Mouse (Mus musculus) cerebellum, adult 11 months (tissue): ENCODE data around the gene Prkar2b.
"Not testable (repeated sequence)": the region's sequence is repeated elsewhere in the genome, so short reads cannot be mapped to it uniquely, and the experiment has no call there.

Experiments
- DNase-seq: peaks from one replicate; pipeline ENCODE4 v3.0.0; 2022

The Prkar2b gene

DNA sequence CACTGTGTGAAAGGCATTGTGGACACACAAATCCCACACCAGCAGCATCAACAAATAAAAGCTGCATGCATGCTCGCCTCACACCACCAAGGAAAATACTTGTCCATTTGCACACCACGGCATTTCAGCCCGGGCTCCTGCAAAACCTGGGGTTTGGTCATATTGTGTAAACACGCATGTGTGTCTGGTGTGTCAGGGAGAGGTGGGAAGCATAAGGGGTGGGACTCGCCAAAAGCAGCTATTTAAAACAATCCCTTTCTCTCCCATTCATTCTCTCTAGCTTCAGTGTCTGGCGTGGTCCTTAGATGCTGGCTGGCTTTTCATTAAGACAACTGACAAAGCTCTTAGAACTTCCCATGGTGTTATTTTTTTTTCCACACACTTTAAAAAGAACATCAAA lies 1.4 kb downstream of the Prkar2b start:
- peak; percentile 6 for DNase-seq

DNA sequence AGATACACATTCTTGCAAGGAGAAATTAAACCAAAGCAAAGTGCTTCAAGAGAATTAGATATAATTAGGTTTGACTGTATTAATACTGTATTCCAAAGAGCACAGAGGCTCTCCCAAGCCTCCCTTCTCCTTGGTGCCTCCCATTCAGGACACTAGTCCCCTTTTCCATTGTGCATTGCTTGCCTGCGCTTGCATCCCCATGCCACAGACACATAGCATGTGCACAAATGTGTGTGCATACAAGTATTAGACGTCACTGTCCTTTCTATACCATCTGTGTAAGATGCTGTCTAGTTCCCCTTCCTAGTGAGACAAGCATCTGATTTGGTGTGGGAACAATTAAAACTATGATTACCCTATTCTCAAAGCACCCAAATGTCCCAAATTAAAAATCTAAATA lies 2.0 kb downstream of the Prkar2b start:
- DNase-seq = no peak

DNA sequence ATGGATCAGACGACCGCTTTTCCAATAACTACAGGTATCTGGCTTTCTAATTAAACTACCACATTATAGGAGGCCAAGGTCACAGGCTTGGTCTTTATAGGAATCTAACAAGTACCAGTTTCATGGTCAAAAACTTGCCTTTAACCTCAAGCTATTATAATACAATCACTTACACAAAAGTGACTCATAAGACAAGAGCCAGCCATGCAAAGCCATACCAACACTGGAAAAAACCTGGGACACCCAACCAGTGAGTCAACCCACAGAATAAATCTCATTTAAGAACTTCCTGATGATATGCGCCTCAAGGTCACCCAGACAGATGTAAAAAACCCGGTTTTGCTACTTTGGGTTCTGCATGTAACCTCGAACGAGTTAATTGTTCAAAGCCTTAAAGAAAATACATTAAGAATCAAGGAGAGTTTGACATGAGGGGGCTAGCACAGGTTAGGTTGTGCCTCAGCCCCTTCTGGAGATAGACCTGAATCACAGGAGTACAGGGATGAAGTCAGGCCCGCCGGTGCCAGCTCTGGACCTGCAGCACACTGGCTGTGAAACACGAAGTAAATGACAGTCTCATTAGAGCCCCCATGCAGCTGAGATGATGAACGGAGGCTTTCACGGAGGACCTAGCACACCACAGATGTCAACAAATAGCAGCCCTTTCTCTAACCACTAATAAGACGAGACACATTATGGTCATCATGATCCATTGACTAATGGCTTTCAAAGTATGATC lies 3.5 kb downstream of the Prkar2b start:
- no peak for DNase-seq

DNA sequence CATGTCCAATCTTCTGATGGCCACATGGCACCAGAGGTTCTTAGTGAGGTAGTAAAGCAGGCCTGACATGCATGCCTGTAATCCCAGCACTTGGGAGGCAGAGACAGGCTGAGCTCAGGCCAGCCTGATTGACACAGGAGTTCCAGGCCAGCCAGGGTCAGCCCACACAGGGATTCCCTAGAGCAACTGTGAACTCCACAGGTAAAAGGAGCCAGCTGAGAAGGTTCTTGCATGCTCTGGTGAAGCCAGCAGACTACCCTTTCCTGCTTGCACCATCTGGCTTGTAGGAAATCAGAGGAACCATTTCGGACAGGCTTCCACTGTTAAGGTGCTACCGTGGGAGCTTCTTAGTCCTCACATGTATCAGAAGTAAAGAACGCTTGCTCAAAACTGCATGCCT lies 5.3 kb downstream of the Prkar2b start:
- no peak for DNase-seq

DNA sequence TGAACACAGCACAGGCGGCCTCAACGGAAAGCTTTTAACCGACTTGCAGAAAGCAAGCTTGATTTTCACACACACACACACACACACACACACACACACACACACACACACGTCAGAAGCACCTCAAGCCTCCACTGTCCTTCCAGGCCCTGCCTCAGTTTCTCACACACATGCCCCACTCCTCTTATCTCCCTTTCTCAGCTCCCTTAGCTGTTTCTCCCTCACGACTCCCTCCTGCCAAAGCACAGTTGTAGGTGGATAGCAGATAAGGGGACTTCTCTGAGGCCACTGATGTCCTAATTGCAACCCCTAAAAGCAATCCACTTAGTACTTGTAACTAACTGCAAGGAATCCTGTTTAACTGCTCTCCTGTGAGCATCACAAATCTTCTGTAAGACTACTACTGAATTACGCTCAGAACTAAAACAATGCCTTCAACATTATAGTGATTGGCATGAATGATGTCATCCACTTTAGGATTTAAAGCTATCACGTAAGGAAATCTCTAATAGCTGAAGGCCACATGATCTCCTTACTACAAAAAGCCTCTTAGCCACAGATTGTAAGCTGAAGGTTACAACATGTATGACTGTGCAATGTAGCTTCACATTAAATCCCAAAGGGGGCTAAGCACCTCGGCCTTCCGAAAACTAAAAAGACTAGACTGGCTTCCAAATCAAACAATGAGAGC lies 6.5 kb downstream of the Prkar2b start:
- DNase-seq = no peak

DNA sequence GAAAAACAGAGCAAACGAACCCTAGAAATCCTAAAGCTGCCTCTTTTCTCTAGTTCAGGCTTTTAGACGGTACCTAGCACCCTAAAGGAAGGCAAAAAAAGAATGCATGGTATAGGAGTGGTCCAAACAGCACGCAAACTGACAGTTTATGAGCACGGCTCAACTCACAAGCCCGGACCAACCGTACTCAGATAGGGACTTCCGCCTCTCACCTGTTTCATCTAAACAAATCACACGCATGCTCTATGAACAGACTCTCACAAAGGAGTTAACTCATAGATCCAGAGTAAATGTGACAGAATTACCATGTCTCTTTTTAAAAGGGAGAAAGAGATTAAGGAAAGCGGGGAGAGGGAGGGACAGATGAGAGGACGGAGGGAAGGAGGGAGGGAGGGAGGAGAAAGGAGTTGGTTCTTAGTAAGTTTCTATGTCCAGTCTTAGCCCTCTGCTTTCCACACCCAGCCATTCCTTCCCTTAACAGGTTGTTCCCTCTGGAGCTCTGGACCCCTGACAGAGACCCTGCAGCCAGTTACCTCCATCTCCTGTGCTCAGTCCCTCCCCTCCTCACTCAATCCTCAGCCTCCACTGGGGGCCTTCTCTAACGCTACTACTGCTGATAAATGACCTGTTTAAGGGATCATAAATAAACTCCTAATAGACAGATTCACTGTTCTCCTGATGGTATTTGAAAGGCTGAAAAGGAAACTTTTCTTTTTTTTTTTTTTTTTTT lies 7.3 kb downstream of the Prkar2b start:
- DNase-seq = no peak

DNA sequence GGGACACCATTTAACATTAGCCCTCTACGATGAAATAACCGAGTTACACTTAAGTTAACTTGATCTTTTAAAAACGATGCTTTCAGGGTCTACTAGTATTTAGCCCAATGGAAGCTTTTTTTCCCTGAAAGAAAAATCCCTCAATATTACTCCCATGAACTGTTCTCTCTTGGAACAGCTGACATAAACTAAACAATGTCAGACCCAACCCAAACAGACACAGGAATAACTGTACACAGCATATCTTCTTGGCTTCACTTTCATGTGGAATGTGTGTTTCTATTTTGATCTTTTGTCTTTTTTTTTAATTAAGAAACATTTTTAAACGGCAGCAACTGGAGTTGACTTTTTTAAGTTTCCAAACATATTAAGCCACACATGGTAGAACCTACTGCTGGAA lies 8.2 kb downstream of the Prkar2b start:
- no peak for DNase-seq

DNA sequence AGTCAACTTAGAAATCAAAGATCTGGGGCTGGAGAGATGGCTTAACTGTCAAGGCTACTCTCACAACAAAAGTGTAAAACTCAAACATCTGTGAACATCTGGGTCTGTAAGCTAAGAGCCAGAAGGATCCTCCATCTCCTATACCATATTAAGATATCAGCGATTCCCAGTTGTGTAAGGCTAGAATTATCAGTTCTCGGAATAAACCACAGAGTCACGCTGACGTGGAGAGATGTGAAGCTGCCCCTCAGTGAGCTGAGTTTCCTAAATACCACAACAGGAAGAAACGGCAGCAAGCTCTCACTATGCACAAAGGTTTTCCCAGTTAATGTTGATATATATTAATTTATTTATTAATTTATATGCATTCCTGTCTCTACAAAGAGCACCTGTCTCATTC lies 10.9 kb downstream of the Prkar2b start:
- DNase-seq = no peak

DNA sequence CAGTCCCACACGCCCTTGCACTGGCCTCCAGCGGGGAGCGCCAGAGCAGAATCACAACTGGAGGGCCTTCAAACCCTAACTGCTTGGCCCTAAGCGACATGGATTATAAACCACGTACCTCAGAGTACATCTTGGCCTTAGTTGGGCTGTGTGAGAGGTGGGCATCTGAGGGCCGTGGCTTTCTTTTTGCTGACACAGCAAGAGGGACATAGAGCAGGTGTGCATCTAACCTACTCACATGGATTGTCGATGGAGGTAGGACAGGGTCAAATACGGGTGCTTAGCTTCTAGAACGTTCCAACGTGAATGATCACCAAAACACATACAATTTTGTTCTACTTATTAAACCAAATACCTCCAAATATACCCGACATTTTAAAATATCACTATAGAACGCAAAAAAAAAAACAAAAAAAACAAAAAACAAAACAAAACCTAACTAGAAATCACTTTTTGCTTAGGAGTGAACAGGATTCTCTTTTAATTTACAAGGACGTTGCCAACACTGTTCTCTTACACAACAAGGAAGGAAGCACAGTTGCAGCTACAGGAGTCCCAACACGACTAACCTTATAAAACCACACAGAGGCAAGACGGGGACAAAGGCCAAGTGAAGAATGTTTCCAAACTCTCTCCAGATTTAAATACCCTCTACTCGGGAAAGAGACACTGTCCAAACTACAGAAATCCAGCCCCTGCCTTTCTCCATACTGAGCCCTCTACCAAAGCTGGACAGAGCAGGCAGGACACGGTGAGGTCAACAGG lies 15.3 kb downstream of the Prkar2b start:
- no peak for DNase-seq

DNA sequence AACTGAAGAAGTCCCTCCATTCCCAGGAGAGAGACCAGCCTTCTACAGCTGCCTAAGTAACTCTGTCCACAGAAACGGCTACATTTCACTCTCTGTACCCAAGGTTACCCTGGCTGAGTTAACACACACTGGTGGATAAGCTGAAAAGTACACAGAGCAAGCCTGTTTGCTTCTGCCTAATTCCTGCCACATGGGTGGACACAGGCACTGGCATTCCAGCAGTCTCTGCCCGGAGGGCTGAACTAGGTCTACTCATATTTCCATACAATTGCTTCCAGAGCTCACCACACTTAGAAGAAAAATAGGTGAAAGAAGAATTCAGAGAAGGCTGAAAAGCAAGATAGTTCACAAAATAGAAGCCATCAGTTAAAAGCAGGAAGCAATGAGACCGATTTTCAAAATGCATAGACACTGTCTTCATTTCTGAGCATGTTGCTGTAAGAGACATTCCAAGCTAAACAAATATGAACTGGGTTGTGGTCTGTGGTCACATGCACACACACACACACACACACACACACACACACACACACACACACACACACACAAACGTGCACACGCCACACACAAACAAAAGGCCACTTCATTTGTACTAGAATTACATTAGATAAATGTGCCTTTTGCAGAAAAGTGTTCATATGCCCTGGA lies 16.5 kb downstream of the Prkar2b start:
- no peak for DNase-seq

DNA sequence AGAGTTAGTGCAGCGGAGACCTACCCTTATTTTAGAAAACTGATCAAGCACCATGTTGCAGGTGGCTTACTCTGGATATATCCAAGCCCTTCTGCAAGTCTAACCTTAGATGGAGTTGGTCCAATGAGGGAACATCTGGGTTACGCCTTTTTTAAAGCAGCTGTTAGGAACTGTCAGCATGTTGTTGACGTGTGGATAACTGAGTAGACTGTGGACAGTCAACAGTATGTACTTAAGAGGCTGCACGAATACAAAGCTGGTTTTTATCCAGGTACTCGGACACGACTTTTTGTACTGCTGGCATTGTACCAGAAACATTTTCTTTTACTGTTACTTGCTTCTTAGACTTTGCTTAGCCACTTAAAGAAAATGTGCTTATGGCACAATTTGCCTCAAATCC lies 27.6 kb downstream of the Prkar2b start:
- no peak for DNase-seq

DNA sequence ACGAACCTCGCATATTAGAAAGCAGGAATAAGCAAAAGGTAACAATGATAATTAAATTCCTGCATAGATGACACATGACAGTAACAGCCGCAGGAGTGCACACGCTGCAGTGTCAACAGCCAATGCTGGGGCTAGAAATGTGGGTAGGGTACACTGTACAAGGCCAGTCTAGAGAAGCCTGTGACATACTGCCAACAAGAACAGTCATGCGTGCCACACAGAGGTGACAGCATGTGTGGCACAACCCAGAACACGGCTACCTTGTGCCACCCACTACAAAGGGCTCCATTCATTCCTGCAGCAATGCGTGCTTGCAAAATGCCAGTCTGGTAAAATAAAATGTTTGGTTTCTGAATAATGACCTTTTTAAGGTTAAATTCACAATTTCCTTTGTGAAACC lies 28.2 kb downstream of the Prkar2b start:
- no peak for DNase-seq

DNA sequence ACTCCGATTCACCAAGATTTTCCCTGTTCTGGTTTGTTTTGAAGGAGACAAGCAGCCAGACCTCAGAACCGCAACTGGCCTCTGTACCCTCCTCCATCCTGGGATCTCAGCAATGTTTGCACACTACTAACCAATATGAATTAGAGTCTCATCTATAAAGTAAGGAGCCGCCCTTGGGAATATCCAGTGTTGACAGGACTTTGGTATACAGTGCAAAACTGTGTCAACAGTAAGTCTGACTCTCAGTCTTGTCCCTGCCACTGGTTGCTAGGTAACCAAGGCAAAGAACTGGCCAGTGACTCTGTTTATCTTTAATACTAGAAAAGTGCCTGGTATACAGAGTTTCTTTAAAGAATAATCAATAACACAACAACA lies 42.7 kb downstream of the Prkar2b start:
- DNase-seq = no peak

DNA sequence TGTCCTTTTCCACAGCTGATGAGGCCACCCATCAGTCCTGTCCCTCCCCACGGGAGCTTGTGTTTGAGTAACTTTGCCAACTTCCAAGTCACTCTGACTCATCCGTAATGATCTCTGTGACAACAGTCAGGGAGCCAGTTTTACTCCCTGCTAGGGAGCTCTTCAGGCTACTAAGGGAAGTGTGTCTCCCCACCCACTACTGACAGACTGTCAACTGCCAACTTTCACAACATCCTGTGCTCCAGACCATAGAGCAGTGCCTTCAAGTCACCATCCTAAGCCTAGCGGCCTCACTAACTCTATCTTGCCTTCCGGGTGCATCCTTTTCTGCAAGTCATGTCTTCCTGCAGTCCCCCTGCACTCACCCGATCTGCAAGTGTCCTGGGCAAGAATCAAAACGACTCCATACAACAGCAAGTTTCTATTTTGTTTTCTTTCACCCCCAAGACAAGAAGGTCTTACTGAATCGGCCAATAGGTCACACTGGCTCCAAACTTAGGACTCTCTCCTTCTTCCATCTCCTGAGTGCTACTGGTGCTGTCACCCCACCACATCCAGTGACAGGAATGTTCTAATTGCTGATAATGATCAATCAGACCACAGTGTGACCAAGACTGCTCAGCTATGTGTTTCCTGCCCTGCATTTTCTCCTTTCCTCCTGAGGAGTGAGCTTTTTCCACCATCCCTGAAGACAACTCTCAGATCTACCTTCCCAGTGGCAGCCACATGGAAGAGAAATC lies 43.3 kb downstream of the Prkar2b start:
- DNase-seq = no peak

DNA sequence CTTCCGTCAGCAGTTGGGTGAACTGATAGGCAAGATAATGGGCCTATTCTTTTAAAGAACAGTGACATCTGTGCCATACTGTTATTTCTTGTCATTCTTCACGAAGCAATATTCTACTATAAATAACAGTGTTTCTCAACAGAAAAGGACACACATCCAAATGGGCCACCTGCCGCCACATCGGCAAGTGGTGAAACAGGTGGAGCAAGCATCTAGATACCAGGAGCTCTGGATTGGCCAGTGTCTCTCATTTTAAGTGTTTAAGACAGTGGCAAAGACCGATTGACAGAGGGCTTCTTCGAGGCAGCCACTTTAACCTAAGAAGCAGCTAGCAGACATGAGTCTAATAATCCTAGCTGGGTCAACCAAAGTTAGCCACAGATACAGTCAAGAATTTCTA lies 44.6 kb downstream of the Prkar2b start:
- no peak for DNase-seq

DNA sequence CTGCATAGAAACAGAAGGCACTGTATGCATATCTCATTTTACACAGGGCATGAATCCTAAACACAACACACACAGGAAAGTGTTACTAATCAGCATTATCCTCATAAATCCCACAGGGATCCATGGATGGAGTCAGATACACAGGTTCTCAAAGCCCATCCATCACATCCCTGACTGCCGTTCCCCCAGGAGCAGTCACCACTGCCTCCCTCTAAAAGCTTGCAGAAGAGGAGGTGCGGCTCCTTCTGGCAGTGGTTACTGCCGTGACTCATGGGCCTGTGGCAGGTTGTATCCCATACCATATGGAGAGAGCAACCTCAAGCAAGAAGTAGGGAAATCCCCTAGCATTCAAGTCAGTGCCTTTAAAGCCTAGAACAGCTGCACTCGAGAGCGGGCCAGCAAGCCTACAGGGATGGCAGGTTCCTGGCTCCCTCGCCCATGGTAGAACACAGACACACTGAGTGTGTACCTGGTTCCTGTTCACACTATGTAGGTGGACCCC lies 45.8 kb downstream of the Prkar2b start:
- DNase-seq = no peak

DNA sequence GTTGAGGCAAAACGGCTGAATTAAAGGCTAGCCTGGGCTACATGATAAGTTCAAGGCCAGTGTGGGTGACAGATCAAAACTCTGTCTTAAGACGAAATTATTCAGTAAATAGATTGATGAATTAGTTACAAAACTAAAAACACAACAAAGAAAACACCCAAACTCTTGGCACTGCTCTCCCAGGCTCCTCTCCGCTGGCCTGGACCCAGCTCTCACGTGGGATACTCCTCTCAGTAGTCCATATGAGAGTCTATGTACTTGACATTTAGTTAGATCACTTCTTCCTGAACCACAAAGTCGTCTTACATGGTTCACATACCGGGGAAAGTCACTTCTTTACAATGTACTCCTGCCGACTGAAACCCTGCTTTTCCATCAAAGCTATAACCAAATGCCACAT lies 46.3 kb downstream of the Prkar2b start:
- DNase-seq = no peak

DNA sequence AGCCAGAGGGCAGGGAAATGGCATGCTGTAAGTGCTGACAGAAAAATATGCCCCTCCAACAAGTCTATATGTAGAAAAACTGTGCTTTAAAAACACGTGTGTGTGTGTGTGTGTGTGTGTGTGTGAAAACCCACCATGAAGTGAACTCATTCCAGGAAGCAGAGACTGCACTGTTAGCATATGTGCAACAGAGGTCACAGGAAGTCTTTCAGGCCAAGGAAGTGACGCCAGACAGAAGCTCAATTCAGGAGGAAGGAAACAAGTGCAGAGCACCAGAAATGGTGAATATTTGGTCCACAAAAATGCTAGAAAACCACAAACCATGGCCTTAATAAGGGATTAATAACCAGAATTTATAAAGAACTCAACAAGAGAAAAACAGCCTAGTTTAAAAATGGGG lies 48.9 kb downstream of the Prkar2b start:
- no peak for DNase-seq

DNA sequence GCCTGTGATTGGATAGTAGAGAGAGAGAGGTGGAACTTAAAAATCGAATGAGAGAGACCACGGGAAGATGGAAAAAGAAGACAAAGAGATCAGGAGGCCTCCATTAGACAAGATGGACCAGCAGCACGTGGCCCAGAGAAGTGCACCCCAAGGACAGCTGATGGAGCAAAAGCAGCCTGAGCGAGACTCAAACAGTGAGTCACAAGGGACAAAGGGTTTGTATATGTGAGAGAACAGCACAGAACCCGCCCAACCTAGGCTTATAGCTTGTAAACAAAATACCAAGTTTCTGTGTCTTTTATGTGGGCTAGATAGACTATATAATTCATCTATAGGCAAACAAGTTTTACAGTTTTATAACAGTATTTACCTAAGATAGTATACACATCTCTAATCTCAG lies 50.0 kb downstream of the Prkar2b start:
- no peak for DNase-seq

DNA sequence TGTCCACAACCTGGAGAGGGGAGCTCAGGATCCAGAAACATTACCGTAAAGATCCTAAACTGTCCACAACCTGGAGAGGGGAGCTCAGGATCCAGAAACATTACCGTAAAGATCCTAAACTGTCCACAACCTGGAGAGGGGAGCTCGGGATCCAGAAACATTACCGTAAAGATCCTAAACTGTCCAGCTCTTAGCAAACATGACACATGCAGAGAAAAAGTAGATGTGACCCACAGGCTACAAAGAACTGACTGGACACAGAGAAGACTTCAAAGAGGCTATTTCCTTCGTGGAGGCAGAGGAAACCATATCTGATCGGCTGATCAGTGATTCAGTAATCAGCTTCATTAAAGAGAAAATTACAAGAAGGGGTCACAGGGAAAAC lies 51.1 kb downstream of the Prkar2b start:
- not testable (repeated sequence) for DNase-seq

DNA sequence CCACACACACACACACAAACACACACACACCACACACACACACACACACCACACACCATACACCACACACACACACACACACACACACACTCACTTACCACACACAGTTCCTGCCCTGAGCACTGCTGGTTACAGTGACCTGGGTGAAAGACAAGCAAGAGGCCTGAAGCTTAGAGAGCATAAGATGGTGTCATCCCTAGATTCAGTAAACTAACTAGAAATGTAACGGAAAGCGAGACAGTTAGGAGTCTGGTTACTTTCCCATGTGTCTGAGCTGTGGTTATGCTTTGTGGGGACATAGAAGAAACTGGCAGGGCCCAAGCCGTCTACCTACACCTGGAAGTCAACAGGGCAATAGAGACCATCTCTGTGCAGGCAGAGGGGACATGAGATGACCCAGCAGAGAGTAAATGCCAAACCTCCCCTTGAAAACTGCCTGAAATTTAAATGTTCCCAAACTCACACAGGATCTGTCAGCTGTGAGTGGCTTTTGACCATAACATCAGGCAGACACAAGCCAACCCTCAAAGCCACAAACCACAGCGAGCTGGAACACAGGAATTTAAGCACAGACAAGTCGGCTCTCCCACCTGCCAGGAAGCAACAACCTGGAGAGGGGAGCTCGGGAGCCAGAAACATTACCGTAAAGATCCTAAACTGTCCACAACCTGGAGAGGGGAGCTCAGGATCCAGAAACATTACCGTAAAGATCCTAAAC lies 51.7 kb downstream of the Prkar2b start:
- no peak for DNase-seq
